Mouse (Mus musculus): ENCODE results near the gene 4931422A03Rik.
"Not testable (repeated sequence)": the region's sequence is repeated elsewhere in the genome, so short reads cannot be mapped to it uniquely, and the experiment has no call there.

Gene 4931422A03Rik

DNA sequence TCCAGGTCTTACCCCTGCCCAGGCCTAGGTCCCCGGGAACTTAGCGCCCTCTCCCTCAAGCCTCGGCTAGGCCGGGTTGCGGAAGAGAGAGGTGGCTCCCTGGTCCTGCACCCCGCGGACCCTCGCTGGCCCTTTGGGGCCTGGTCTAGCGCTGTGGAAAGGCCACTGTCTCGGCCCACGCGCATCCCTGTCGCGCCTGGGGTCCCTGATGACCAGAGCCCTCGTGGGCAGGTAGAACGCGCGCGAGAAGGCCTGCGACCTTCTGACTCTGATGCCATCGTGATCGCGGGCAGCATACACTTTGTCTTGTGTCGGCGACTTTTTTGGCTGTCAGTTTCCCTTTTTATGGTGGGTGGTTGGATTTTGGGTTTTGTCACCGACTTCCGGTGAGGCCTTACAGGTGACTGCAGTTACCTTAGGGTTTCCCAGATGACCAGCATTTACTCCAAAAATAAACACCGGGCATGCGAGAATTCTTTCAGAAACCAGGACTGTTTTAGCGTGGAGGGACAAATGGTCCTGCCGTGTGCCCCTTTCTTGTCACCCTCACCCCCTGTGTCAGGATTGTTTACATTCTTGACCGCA is at the start of gene 4931422A03Rik:
Gene 4931422A03Rik (minus strand): TSS at position 223 of the 585 bp plus-strand sequence.
- ATAC-seq (ENCODE audit: insufficient number of reproducible peaks, low FRiP score, low TSS enrichment): peak; percentile 45; the same call in 1 of the 2 replicates

DNA sequence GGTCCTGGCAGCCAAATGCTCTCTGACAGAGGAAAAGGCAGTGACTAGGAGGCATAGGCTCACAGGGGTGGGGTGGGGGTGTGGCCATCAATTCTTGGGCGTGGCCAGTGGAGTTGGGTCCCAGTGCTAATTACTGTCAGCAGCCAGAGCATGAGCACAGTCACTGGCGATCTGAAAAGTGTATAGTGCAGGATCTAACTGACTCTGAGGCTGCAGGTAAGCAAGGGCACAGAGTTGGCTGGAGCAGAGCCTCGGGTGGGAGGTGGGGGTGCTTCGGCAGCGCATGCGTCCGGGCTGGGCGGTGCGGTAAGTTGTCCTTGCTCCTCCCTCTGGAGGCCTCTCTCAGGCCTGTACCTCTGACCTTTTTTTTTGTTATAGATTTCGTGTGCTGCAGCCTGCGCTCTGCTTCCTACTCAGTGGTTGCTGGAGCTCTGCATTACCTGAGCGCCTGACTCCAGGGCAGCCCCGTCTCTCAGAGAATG is 41.6 kb upstream of the 4931422A03Rik start, which contains the start of gene Cd59b:
Gene Cd59b (plus strand): TSS at position 146 of the 482 bp plus-strand sequence.
- peak; percentile 85 for ATAC-seq (ENCODE audit: insufficient number of reproducible peaks, low FRiP score, low TSS enrichment)

DNA sequence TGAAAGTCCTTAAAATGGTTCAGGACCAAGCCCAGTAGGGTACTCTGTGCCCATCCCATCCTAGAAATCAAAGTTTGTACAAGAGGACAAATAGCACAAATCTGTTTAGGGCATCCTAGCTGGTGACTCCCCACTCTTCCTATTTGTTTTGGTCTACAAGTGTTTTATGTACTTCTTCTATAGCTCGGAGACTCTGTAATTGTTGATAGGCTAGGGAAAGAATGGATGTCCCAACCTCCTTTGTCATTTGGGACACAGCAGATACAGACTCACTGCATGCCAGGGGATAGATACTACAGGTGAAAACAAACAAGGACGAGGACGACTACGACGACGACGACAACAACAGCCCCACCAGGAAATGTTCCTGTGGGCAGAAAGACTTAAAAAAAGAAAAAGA is 40.3 kb upstream of the 4931422A03Rik start, which contains the start of gene Gm10799:
Gene Gm10799 (minus strand): TSS at position 101 of the 400 bp plus-strand sequence.
- not testable (repeated sequence) for ATAC-seq (ENCODE audit: insufficient number of reproducible peaks, low FRiP score, low TSS enrichment)

- not testable (repeated sequence) for ATAC-seq (ENCODE audit: insufficient number of reproducible peaks, low FRiP score, low TSS enrichment)
Measured at GRCm38 (mm10) chr2:104065526-104065925, 37.4 kb upstream of the 4931422A03Rik start, which contains the start of gene Gm10912. TSS of gene Gm10912 (plus strand) at chr2:104065826.

DNA sequence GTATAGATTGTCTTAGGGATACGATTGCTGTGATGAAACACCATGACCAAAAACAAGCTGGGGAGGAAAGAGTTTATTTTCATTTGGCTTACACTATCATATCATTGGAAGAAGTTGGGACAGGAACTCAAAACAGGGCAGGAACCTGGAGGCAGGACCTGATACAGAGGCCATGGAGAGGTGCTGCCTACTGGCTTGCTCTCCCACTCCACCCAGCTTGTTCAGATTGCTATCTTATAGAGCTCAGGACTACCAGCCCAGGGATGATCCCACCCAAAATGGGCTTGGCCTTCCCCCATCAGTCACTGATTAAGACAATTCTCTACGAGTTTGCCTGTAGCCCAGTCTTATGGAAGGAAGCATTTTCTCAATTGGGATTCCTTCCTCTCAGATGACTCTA is 36.0 kb upstream of the 4931422A03Rik start:
- no peak for ATAC-seq (ENCODE audit: insufficient number of reproducible peaks, low FRiP score, low TSS enrichment)

DNA sequence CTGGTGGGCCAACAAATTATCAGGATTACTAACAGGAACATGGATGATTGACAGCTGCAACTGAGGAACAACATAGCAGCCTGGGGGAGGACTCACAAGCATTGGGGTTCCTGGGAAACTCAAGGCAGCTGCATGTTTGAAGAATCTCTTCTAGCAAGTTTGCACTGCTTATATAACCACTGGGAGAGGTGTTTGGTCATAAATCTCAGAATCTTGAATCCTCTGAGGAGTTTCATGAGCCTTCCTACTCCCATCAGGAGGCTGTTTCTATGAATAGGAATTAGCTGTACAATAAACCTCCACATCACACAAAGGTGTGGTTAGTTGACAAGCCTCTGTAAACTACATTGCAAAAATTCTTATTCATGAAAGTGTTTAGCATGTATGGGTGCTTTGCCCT is 34.5 kb upstream of the 4931422A03Rik start:
- ATAC-seq (ENCODE audit: insufficient number of reproducible peaks, low FRiP score, low TSS enrichment): no peak

- no peak for ATAC-seq (ENCODE audit: insufficient number of reproducible peaks, low FRiP score, low TSS enrichment)
Measured at GRCm38 (mm10) chr2:104060996-104061395, 32.8 kb upstream of the 4931422A03Rik start.

- no peak for ATAC-seq (ENCODE audit: insufficient number of reproducible peaks, low FRiP score, low TSS enrichment)
Measured at GRCm38 (mm10) chr2:104059786-104060185, 31.6 kb upstream of the 4931422A03Rik start.

GRCm38 (mm10) chr2:104058954-104059353 is 30.8 kb upstream of the 4931422A03Rik start:
- ATAC-seq (ENCODE audit: insufficient number of reproducible peaks, low FRiP score, low TSS enrichment): no peak

- ATAC-seq (ENCODE audit: insufficient number of reproducible peaks, low FRiP score, low TSS enrichment): no peak
Measured at GRCm38 (mm10) chr2:104058381-104058780, 30.2 kb upstream of the 4931422A03Rik start.

DNA sequence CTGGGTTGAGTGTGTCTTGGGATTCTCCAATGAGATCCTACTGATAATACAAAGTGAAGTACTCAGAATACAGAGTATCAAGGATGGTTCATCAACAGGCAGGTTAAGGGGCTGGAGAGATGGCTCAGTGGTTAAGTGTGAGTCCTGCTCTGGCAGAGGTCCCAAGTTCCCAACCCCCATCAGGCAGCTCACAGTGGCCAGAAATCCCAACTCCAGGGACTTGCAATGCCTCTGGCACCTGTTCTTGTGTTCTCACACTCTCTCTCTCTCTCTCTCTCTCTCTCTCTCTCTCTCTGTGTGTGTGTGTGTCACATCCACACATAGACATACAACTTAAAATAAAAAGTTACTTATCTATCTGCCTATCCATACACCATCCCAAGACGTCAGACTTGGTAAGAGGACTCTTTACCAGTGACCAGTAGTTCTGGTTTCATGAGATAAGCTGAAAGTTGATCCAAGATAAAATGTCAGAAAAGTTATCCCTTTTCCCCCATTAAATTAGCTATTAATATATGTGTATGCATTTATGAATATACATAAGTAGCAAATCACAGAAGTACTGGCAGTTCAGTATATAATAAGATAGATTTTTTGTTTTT is 16.4 kb upstream of the 4931422A03Rik start:
- ATAC-seq (ENCODE audit: insufficient number of reproducible peaks, low FRiP score, low TSS enrichment): no peak

DNA sequence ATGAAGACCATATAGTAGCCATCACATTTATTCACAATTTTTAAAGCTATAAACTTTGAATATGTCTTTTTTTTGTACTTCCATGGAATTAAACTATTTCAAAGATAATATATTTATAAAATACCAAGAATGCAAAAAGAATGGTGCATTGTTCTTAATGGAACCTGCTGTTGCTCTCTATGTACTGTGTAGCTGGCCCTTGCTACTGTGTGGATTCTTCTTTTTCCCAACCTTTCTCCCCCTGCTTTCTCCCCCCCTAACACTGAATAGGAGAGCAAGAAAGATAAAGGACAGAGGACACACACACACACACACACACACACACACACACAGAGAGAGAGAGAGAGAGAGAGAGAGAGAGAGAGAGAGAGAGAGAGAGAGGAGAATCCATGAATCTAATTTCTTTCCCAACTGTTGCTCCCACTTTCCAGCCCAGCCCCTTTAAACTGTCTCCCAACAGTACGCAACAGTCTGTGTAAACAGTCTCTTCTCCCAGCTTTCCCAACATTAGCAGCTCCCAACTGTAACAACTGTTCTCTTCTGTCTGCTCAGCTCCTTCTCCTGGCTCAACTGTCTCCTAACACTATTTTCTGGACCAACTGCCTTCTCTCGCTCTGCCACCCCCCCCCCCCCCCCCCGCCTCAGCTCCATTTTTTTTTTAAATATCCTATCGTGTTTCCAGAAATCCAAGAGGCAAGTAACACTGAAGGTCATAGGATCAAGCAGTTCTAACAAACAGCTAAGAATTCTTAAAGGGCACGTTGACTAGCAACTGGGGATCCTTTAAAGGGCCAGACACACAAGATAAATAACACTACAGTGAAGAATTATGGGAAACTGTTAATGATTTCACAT is 15.7 kb upstream of the 4931422A03Rik start:
- ATAC-seq (ENCODE audit: insufficient number of reproducible peaks, low FRiP score, low TSS enrichment): no peak

GRCm38 (mm10) chr2:104042766-104043165 is 14.6 kb upstream of the 4931422A03Rik start:
- no peak for ATAC-seq (ENCODE audit: insufficient number of reproducible peaks, low FRiP score, low TSS enrichment)

GRCm38 (mm10) chr2:104041632-104042031 is 13.5 kb upstream of the 4931422A03Rik start:
- 0 out of 2 replicates have a peak, but pooled peaks have one; percentile 52 for ATAC-seq (ENCODE audit: insufficient number of reproducible peaks, low FRiP score, low TSS enrichment)

- no peak for ATAC-seq (ENCODE audit: insufficient number of reproducible peaks, low FRiP score, low TSS enrichment)
Measured at GRCm38 (mm10) chr2:104038236-104038635, 10.1 kb upstream of the 4931422A03Rik start.

DNA sequence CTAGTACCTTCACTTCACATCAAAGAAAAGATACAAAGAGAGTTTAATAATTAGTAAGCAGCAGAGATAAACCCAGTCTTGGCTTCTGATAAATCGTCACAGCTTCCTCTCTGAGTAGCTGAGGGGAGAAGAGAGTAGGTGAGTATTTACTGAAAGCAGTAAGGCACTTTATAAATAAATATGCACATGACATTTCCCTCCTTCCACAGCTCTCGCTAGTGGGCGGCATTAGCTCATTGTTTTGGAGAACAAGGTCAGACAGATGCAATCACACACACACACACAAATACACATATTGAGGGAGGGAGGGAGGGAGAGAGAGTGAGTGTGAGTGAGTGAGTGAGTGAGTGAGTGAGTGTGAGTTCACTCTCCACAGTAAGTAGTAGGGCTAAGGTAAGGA is 8.2 kb upstream of the 4931422A03Rik start:
- ATAC-seq (ENCODE audit: insufficient number of reproducible peaks, low FRiP score, low TSS enrichment): no peak

GRCm38 (mm10) chr2:104035595-104035994 is 7.4 kb upstream of the 4931422A03Rik start:
- peak; percentile 51; the same call in 1 of the 2 replicates for ATAC-seq (ENCODE audit: insufficient number of reproducible peaks, low FRiP score, low TSS enrichment)

DNA sequence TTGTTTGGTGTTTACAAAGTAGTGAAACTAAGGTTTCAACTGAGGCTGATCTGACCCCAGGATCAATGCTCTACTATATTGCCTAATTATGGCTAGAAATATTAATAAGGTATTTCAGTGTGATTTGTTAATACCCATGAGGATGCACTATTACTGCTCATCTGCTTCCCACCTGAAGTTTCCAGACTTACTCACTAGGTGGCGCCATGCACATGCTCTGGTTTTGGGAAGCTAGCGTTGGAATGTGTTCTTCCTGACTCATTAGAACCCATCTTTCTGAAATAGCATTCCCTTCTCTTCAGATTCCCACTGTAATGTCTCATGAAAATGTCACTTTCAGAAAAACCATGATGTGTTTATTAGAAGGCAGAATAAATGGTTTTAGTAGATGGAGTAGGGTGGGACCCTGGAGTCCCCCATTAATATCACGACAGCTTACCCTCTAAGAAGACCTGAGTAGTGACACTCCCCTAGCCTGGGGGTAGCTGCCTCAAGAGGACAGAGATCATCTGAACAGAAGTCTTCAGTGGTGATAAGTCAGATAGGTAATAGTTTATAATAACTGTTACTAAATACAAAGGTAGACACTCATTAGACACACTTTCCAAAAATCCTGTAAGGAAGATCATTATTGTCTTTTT is 6.8 kb upstream of the 4931422A03Rik start:
- ATAC-seq (ENCODE audit: insufficient number of reproducible peaks, low FRiP score, low TSS enrichment): peak; percentile 43; the same call in 1 of the 2 replicates

- no peak for ATAC-seq (ENCODE audit: insufficient number of reproducible peaks, low FRiP score, low TSS enrichment)
Measured at GRCm38 (mm10) chr2:104032056-104032455, 3.9 kb upstream of the 4931422A03Rik start.

- no peak for ATAC-seq (ENCODE audit: insufficient number of reproducible peaks, low FRiP score, low TSS enrichment)
Measured at GRCm38 (mm10) chr2:104030381-104030780, 2.2 kb upstream of the 4931422A03Rik start.

Measured in cerebellum, adult (tissue).